Mouse (Mus musculus) left cerebral cortex, adult 9 months (tissue): Measurements from ENCODE around the gene Vmn1r173.
"Not testable (repeated sequence)": the region's sequence is repeated elsewhere in the genome, so short reads cannot be mapped to it uniquely, and the experiment has no call there.

Source experiments
- DNase-seq, 2 experiments: peaks; one replicate each; pipeline ENCODE4 v3.0.0; 2022; ENCODE audit warnings: low spot score in 2 of 2

Vmn1r173 gene

DNA sequence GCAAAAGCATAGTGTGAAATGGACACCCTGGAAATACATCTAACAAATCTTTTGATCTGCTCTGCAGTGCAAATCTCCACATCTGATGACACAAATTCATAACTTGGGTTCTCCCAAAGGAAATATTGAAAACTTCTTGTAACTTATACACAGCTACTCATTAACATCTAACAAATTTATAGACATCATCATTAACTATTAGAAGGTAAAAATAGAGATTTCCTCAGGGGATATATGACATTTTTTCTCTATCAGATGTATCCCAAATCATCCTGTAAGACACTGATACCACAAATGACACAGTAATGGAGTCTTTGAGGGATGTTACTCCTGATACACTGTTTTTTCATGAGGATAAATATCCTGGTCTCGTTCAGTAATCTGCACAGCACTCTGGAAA lies at the start of gene Vmn1r173:
Vmn1r173 (plus strand) TSS at position 301 of the 400 bp plus-strand sequence.
- DNase-seq: not testable (repeated sequence)

DNA sequence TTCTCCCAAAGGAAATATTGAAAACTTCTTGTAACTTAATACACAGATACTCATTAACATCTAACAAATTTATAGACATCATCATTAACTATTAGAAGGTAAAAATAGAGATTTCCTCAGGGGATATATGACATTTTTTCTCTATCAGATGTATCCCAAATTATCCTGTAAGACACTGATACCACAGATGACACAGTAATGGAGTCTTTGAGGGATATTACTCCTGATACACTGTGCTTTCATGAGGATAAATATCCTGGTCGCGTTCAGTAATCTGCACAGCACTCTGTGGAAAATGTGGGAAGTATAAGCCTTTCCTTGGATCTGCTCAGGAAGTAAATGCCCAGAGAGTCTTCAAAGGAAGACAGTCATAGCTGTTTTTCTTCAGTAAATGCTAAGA lies 42.5 kb upstream of the Vmn1r173 start, which contains the start of gene Vmn1r172:
Vmn1r172 (plus strand) TSS at position 301 of the 400 bp plus-strand sequence.
- DNase-seq: no peak

DNA sequence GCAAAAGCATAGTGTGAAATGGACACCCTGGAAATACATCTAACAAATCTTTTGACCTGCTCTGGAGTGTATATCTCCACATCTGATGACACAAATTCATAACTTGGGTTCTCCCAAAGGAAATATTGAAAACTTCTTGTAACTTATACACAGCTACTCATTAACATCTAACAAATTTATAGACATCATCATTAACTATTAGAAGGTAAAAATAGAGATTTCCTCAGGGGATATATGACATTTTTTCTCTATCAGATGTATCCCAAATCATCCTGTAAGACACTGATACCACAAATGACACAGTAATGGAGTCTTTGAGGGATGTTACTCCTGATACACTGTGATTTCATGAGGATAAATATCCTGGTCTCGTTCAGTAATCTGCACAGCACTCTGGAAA lies 51.5 kb downstream of the Vmn1r173 start, which contains the start of gene Vmn1r174:
Vmn1r174 (plus strand) TSS at position 301 of the 400 bp plus-strand sequence.
- DNase-seq: not testable (repeated sequence)
